In the genomic region with DNA sequence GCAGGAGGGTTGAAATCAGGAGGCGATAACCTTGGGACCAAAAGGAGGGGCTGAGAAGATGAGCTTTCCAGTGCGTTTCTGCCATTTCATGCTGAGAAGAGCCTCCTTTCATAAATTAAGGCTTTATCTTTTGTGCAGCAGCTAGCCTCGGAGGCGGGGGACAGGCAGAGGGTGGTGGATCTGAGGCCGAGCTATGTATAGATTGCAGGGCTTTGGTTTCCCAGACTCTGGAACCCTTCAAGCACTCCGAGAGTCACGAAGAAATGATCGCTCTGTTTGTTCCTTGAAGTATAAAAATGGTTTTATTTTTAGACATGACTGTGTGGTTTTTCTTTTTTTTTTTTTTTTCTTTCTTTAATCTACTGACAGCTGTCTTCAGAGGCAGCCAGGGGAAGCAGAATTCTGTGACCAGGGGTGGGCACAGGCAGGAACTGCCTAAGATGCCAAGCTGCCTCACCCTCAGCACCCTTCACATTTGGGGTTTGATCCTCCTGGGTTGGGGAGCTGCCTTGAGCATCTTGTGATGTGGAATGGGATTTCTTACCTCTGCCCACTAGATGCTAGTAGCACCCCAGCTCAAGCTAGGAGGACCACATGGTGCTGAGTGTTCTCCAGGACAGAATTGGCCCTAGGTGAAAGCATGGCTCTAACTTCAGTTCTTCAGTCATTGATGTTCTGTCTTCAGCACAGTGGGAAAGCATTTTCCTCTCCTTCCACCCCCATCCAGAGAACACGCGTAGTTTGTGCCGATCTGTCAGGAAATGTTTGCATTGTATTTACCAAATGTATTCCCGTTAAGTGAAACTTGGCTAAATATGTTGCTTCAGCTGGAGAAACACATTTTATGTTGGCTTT, we compare ENCODE assay signal across 9 mouse cellular contexts.
DNase-seq lines count a peak whose midpoint lies in the region; ATAC-seq lines count a peak whose summit lies in the region.
"Had no signal": no experiment of that assay in that cellular context is flagged by ENCODE, and none has a peak within 500 bp of the region (broad histone marks: within the 10 kb centered on the region; RNA-seq: fewer than 3 reads in every experiment).

No protein-coding gene starts in this region.

- no peak overlapping the region for H3K9ac ChIP-seq in midbrain, embryonic 11.5 days (ENCODE audit: low read length)

- no peaks in the 10 kb centered on the region for H3K9me3 ChIP-seq in midbrain, embryonic 11.5 days (ENCODE audit: control insufficient read depth, low read length)
- no peaks in the 10 kb centered on the region for H3K9me3 ChIP-seq in midbrain, embryonic 10.5 days (replicated peaks)

- 79% methylated on average over 12 of the region's 12 CpGs for WGBS in midbrain, embryonic 11.5 days
- 82% methylated on average over 12 of the region's 12 CpGs for WGBS in midbrain, embryonic 10.5 days

- H3K4me1 ChIP-seq in midbrain, embryonic 11.5 days (ENCODE audit: control insufficient read depth, insufficient read depth, low read length) = no peaks in the 10 kb centered on the region
- no peaks in the 10 kb centered on the region for H3K4me1 ChIP-seq in midbrain, embryonic 10.5 days

- H3K36me3 ChIP-seq in midbrain, embryonic 11.5 days (ENCODE audit: control insufficient read depth, insufficient read depth, low read length) = no peaks in the 10 kb centered on the region
- no peaks in the 10 kb centered on the region for H3K36me3 ChIP-seq in midbrain, embryonic 10.5 days

- H3K27me3 ChIP-seq in midbrain, embryonic 11.5 days (ENCODE audit: control insufficient read depth, insufficient read depth, low read length) = no peaks in the 10 kb centered on the region
- no peaks in the 10 kb centered on the region for H3K27me3 ChIP-seq in midbrain, embryonic 10.5 days (ENCODE audit: low read depth, poor library complexity, severe bottlenecking)

- no peak overlapping the region for H3K4me3 ChIP-seq in midbrain, embryonic 11.5 days (ENCODE audit: low read depth, low read length)
- no peak overlapping the region for H3K4me3 ChIP-seq in midbrain, embryonic 10.5 days

- peak; percentile 8 for DNase-seq in cerebellum, adult 9-11 months
- DNase-seq in cerebellum, adult 11-12 months = no peak
- DNase-seq in midbrain, embryonic 11.5 days (ENCODE audit: low spot score, missing footprints) = peak; percentile 78
- DNase-seq in midbrain, embryonic 10.5 days (ENCODE audit: low spot score) = no peak
- DNase-seq in thymus, postnatal 10 days (ENCODE audit: low spot score in 2 of 2) = peak; percentile 8 to 14
- DNase-seq in Muller cell, postnatal 12 days (ENCODE audit: inconsistent ontology term) = no peak
- no peak for DNase-seq in adrenal gland, adult 18-20 months (ENCODE audit: low spot score in 2 of 2)
- DNase-seq: lung, adult 2 months had no signal

- no peak for ATAC-seq in midbrain, embryonic 11.5 days (ENCODE audit: low FRiP score)
- ATAC-seq in megakaryocyte progenitor cell, adult 5-6 weeks (replicated peaks; ENCODE audit: poor library complexity) = peak; percentile 44; the same call in 1 of the 2 replicates

- H3K27ac ChIP-seq in midbrain, embryonic 11.5 days (ENCODE audit: low read depth, low read length) = no peak overlapping the region
- no peak overlapping the region for H3K27ac ChIP-seq in midbrain, embryonic 10.5 days (replicated peaks)

- no peak overlapping the region for H3K4me2 ChIP-seq in midbrain, embryonic 11.5 days

Comparison
In these comparisons a context has a peak if more than half of its experiments do, and no peak if none do; other contexts are left out.
1. DNase-seq: peak in cerebellum, adult 9-11 months (single experiment), midbrain, embryonic 11.5 days (single experiment) and thymus, postnatal 10 days (2 of 2); none in cerebellum, adult 11-12 months (single experiment), midbrain, embryonic 10.5 days (single experiment), Muller cell, postnatal 12 days (single experiment) and adrenal gland, adult 18-20 months (0 of 2).